Mouse (Mus musculus): ENCODE measurements at regions not wholly inside any gene's neighbourhood (a gene's known extent, or its start where the extent isn't known, plus 50 kb on each side); places are given as distances from the start of the nearest gene placed in this dataset.

GRCm38 (mm10) chr15:3669411-3669810 is 86.1 kb upstream of the Ghr start:
- peaks cover 0 to 11% of the 10 kb centered on the region in 2 experiments; a peak in 2 of 4 replicates for H3K4me1 ChIP-seq (ENCODE audit: control insufficient read depth in 1 of 2, insufficient read depth in 2 of 2)
- in situ Hi-C loops (cut with MboI; ENCODE audit: low pct_ligation_motif_present, low pct_unique_long_range_greater_than_20kb, low sequenced_read_pairs) = no loop called here
- H3K4me2 ChIP-seq (ENCODE audit: insufficient read depth, low read depth, poor library complexity, severe bottlenecking) = no peak overlapping the region
- H3K9me3 ChIP-seq (replicated peaks; ENCODE audit: low read length) = no peaks in the 10 kb centered on the region
- TF ChIP-seq HCFC1 (IDR thresholded peaks at IDR 0.05; ENCODE audit: low read depth, low read length) (no peak), JUN (IDR thresholded peaks at IDR 0.05; ENCODE audit: insufficient read depth, low read depth, low read length) (no peak), MXI1 (IDR thresholded peaks at IDR 0.05; ENCODE audit: low read depth, low read length) (no peak), MEF2A (IDR thresholded peaks at IDR 0.05; ENCODE audit: borderline replicate concordance, low read depth, low read length) (no peak), RAD21 (IDR thresholded peaks at IDR 0.05; ENCODE audit: low read depth, low read length) (no peak), CHD1 (IDR thresholded peaks at IDR 0.05; ENCODE audit: low read depth, low read length) (no peak), MAZ (IDR thresholded peaks at IDR 0.05; ENCODE audit: low read depth, low read length) (no peak), UBTF (IDR thresholded peaks at IDR 0.05; ENCODE audit: low read depth, low read length) (no peak), NRF1 (IDR thresholded peaks at IDR 0.05; ENCODE audit: low read depth, low read length) (no peak), ZKSCAN1 (IDR thresholded peaks at IDR 0.05; ENCODE audit: borderline replicate concordance, low read depth, low read length) (no peak), E2F4 (IDR thresholded peaks at IDR 0.05; ENCODE audit: insufficient replicate concordance, low read depth, low read length) (no peak)
- DNase-seq (ENCODE audit: extremely low read depth) = no peak
- no peak overlapping the region for H3K4me3 ChIP-seq (replicated peaks in 1 of 3; ENCODE audit: low read depth in 2 of 3, low read length in 2 of 3, poor library complexity in 1 of 3)
- no peak overlapping the region for H3K27ac ChIP-seq (ENCODE audit: insufficient read depth, low read depth)
- dilution Hi-C loops (cut with MboI; ENCODE audit: extremely low pct_ligation_motif_present, extremely low pct_unique_long_range_greater_than_20kb, low sequenced_read_pairs) = no loop called here
- no peaks in the 10 kb centered on the region for H3K79me2 ChIP-seq (replicated peaks; ENCODE audit: control insufficient read depth, extremely low read depth, insufficient read depth, poor library complexity, severe bottlenecking)
- H3K27me3 ChIP-seq (replicated peaks) = no peaks in the 10 kb centered on the region
- no peak overlapping the region for H3K9ac ChIP-seq (ENCODE audit: insufficient read depth, low read depth)
- H3K36me3 ChIP-seq (replicated peaks in 1 of 2; ENCODE audit: control insufficient read depth in 1 of 2, insufficient read depth in 1 of 2, low read length in 1 of 2) = no peaks in the 10 kb centered on the region

GRCm38 (mm10) chr15:3668863-3669262 is 85.6 kb upstream of the Ghr start:
- no peaks in the 10 kb centered on the region for H3K27me3 ChIP-seq (replicated peaks)
- H3K36me3 ChIP-seq (replicated peaks in 1 of 2; ENCODE audit: control insufficient read depth in 1 of 2, insufficient read depth in 1 of 2, low read length in 1 of 2) = no peaks in the 10 kb centered on the region
- H3K4me1 ChIP-seq (ENCODE audit: control insufficient read depth in 1 of 2, insufficient read depth in 2 of 2) = peaks cover 0 to 11% of the 10 kb centered on the region in 2 experiments; a peak in 2 of 4 replicates
- TF ChIP-seq BHLHE40 (IDR thresholded peaks at IDR 0.05; ENCODE audit: low read depth, low read length) (no peak), MAZ (IDR thresholded peaks at IDR 0.05; ENCODE audit: low read depth, low read length) (no peak), POLR2AphosphoS2 (IDR thresholded peaks at IDR 0.05; ENCODE audit: low read depth, low read length) (no peak), EP300 (IDR thresholded peaks at IDR 0.05; ENCODE audit: low read length) (no peak), MEF2A (IDR thresholded peaks at IDR 0.05; ENCODE audit: borderline replicate concordance, low read depth, low read length) (no peak), RAD21 (IDR thresholded peaks at IDR 0.05; ENCODE audit: low read depth, low read length) (no peak), E2F4 (IDR thresholded peaks at IDR 0.05; ENCODE audit: insufficient replicate concordance, low read depth, low read length) (no peak), CTCF (conservative IDR thresholded peaks at IDR 0.05 in 1 of 2, IDR thresholded peaks at IDR 0.05 in 1 of 2; ENCODE audit: low read depth in 2 of 2, low read length in 2 of 2) (no peak), ETS1 (conservative IDR thresholded peaks at IDR 0.05; ENCODE audit: low read depth, low read length) (no peak), GABPA (IDR thresholded peaks at IDR 0.05; ENCODE audit: insufficient replicate concordance, low read depth, low read length) (no peak)
- H3K9me3 ChIP-seq (replicated peaks; ENCODE audit: low read length) = no peaks in the 10 kb centered on the region
- H3K4me3 ChIP-seq (replicated peaks in 1 of 3; ENCODE audit: low read depth in 2 of 3, low read length in 2 of 3, poor library complexity in 1 of 3) = no peak overlapping the region
- no peak for DNase-seq (ENCODE audit: extremely low read depth)
- H3K79me2 ChIP-seq (replicated peaks; ENCODE audit: control insufficient read depth, extremely low read depth, insufficient read depth, poor library complexity, severe bottlenecking) = no peaks in the 10 kb centered on the region
- no peak overlapping the region for H3K4me2 ChIP-seq (ENCODE audit: insufficient read depth, low read depth, poor library complexity, severe bottlenecking)
- H3K9ac ChIP-seq (ENCODE audit: insufficient read depth, low read depth) = no peak overlapping the region
- no peak overlapping the region for H3K27ac ChIP-seq (ENCODE audit: insufficient read depth, low read depth)
- in situ Hi-C loops (cut with MboI; ENCODE audit: low pct_ligation_motif_present, low pct_unique_long_range_greater_than_20kb, low sequenced_read_pairs) (no loop called here), dilution Hi-C loops (cut with MboI; ENCODE audit: extremely low pct_ligation_motif_present, extremely low pct_unique_long_range_greater_than_20kb, low sequenced_read_pairs) (no loop called here)
